Mouse (Mus musculus) CH12.LX (cell line): ENCODE measurements around the gene Hacl1. TPM values are rescaled to one million over a fixed set of nuclear protein-coding genes. Genes with fewer than 3 reads are reported as not detected.

Source experiments
- DNase-seq: peaks from one replicate; pipeline ENCODE4 v3.0.0-alpha.2; 2013; ENCODE audit errors: extremely low read depth
- H3K27ac ChIP-seq: 2 replicates; pipeline ENCODE4 v1.5.1; 2012; ENCODE audit warnings: low read depth, mild to moderate bottlenecking, control low read depth, moderate library complexity; ENCODE audit not compliant: insufficient read depth
- H3K27me3 ChIP-seq: replicated peaks from 2 replicates; pipeline ENCODE3; 2012; ENCODE audit warnings: inconsistent platforms
- H3K36me3 ChIP-seq, 2 experiments: replicated peaks in 1 of 2; 2 replicates each; pipeline versions ENCODE3 to v1.6.1; 2012; ENCODE audit warnings: inconsistent platforms in 1 of 2, low read length in 1 of 2, mild to moderate bottlenecking in 1 of 2, mixed read lengths in 1 of 2, moderate library complexity in 1 of 2; ENCODE audit not compliant: control insufficient read depth in 1 of 2, insufficient read depth in 1 of 2
- H3K4me1 ChIP-seq, 2 experiments: 2 replicates each; pipeline ENCODE4 v1.6.1; 2012; ENCODE audit warnings: inconsistent platforms in 1 of 2, moderate library complexity in 1 of 2; ENCODE audit not compliant: insufficient read depth in 2 of 2, control insufficient read depth in 1 of 2
- H3K4me2 ChIP-seq: 2 replicates; pipeline ENCODE4 v1.6.1; 2012; ENCODE audit warnings: low read depth, mild to moderate bottlenecking, control low read depth; ENCODE audit not compliant: poor library complexity, insufficient read depth, severe bottlenecking
- H3K4me3 ChIP-seq, 3 experiments: fragments of 150-350 bp in 1 of 3; sonication (generic) in 1 of 3; replicated peaks in 1 of 3; 2 replicates each; pipeline versions ENCODE3 to v1.5.1; 2011 to 2012; ENCODE audit warnings: low read depth in 2 of 3, low read length in 2 of 3, mild to moderate bottlenecking in 2 of 3, moderate library complexity in 2 of 3, control low read depth in 1 of 3, improper control_type of control experiment in 1 of 3, inconsistent platforms in 1 of 3, mixed read lengths in 1 of 3; ENCODE audit not compliant: poor library complexity in 1 of 3
- H3K79me2 ChIP-seq: replicated peaks from 2 replicates; pipeline ENCODE4 v1.6.1; 2012; ENCODE audit warnings: mild to moderate bottlenecking, moderate library complexity; ENCODE audit not compliant: control insufficient read depth, poor library complexity, insufficient read depth, severe bottlenecking; ENCODE audit errors: extremely low read depth
- H3K9ac ChIP-seq: 2 replicates; pipeline ENCODE4 v1.6.1; 2012; ENCODE audit warnings: low read depth, mild to moderate bottlenecking, control low read depth, moderate library complexity; ENCODE audit not compliant: insufficient read depth
- H3K9me3 ChIP-seq: replicated peaks from 2 replicates; pipeline ENCODE3; 2012; ENCODE audit warnings: low read length, inconsistent platforms, mixed read lengths
- BHLHE40 ChIP-seq: IDR thresholded peaks from 2 replicates; pipeline ENCODE4 v1.6.1; 2011; ENCODE audit warnings: mild to moderate bottlenecking, low read depth, low read length, improper control_type of control experiment
- CHD1 ChIP-seq: IDR thresholded peaks from 2 replicates; pipeline ENCODE4 v1.6.1; 2012; ENCODE audit warnings: low read depth, low read length, improper control_type of control experiment, inconsistent platforms
- CTCF ChIP-seq, 2 experiments: IDR thresholded peaks in 1 of 2; conservative IDR thresholded peaks in 1 of 2; 2 replicates each; pipeline ENCODE4 v1.5.1; 2011 to 2012; ENCODE audit warnings: low read depth in 2 of 2, low read length in 2 of 2, improper control_type of control experiment in 1 of 2, inconsistent platforms in 1 of 2, mild to moderate bottlenecking in 1 of 2, moderate library complexity in 1 of 2
- ETS1 ChIP-seq: conservative IDR thresholded peaks from 2 replicates; pipeline ENCODE4 v1.6.1; 2012; ENCODE audit warnings: low read depth, mild to moderate bottlenecking, inconsistent platforms, low read length, improper control_type of control experiment, moderate library complexity
- POLR2A ChIP-seq: IDR thresholded peaks from 2 replicates; pipeline ENCODE4 v1.6.1; 2011; ENCODE audit warnings: low read depth, mild to moderate bottlenecking, improper control_type of control experiment, low read length
- TBP ChIP-seq: conservative IDR thresholded peaks from 2 replicates; pipeline ENCODE4 v1.6.1; 2011; ENCODE audit warnings: low read depth, low read length, improper control_type of control experiment
- TCF12 ChIP-seq: IDR thresholded peaks from 2 replicates; pipeline ENCODE4 v1.6.1; 2014; ENCODE audit warnings: low read depth, mild to moderate bottlenecking, inconsistent platforms, low read length, improper control_type of control experiment
- UBTF ChIP-seq: IDR thresholded peaks from 2 replicates; pipeline ENCODE4 v1.6.1; 2012; ENCODE audit warnings: low read depth, mild to moderate bottlenecking, inconsistent platforms, low read length, improper control_type of control experiment, moderate library complexity
- USF1 ChIP-seq: IDR thresholded peaks from 2 replicates; pipeline ENCODE4 v1.6.1; 2014; ENCODE audit warnings: low read depth, mild to moderate bottlenecking, inconsistent platforms, low read length, improper control_type of control experiment
- USF2 ChIP-seq: conservative IDR thresholded peaks from 2 replicates; pipeline ENCODE4 v1.6.1; 2011; ENCODE audit warnings: low read depth, low read length, improper control_type of control experiment
- ZC3H11A ChIP-seq: IDR thresholded peaks from 2 replicates; pipeline ENCODE4 v1.6.1; 2012; ENCODE audit warnings: low read depth, mild to moderate bottlenecking, inconsistent platforms, low read length, improper control_type of control experiment
- ZNF384 ChIP-seq: IDR thresholded peaks from 2 replicates; pipeline ENCODE4 v1.6.1; 2012; ENCODE audit warnings: low read depth, low read length, improper control_type of control experiment, inconsistent platforms
- dilution Hi-C: fragments of 300-500 bp; cut with MboI; formaldehyde crosslinking; loops from 2 replicates; pipeline ENCODE4 v1.14.3; 2020; ENCODE audit warnings: low sequenced_read_pairs; ENCODE audit not compliant: extremely low pct_unique_long_range_greater_than_20kb, extremely low pct_ligation_motif_present
- in situ Hi-C: fragments of 300-500 bp; cut with MboI; formaldehyde crosslinking; loops from 3 replicates; pipeline ENCODE4 v1.14.3; 2019; ENCODE audit warnings: low sequenced_read_pairs, low pct_ligation_motif_present, low pct_unique_long_range_greater_than_20kb, mixed read lengths
- polyA plus RNA-seq: library from polyadenylated mRNA; unstranded; fragments of >175 nt; gene quantifications from 2 replicates; pipeline ENCODE4 v1.2.1, GENCODE M21; 2012; ENCODE audit warnings: low read depth; ENCODE audit not compliant: insufficient read length
- total RNA-seq, 2 experiments: library from RNA; depleted of rRNA; stranded (reverse); fragments of 300-350 nt in 1 of 2; fragments of >200 nt in 1 of 2; gene quantifications; 2 replicates each; pipeline ENCODE4 v1.2.3; 2012 to 2014

Hacl1 gene
- total and polyA plus RNA-seq, 3 experiments, result 13.6 to 22.6 (median 20.2) TPM

DNA sequence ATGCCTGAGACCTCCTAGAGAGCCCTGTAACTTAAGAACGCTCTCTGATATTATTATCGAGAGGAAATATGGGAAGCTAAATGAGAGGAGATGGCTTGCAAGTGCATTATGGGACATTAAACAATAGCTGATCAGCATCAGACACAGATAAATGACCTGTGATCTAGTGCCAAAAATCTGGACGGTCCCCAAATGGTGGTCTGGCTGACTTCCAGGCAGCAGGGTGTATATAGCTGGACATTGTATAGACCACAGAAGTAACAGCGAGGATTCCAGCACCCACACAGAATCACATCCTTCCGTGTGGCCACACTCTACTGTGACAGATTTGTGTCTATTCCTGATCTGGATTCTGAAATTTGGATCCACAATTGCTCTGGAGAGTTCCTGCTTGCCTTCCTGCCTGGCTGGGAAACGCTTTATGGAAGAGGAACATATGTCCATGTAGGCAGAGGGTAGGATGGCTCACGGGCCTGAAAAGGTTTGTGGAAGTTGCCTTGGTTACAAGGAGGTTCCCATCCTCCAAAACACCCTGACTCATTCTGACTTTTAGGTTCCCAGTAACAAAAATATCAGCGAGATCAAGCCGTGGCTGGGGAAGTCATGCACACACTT lies 68.4 kb downstream of the Hacl1 start:
- H3K27me3 ChIP-seq, result peaks cover 4% of the 10 kb centered on the region
- no peak for TF ChIP-seq ETS1
- no peak overlapping the region for H3K4me3 ChIP-seq
- no peaks in the 10 kb centered on the region for H3K9me3 ChIP-seq
- no peaks in the 10 kb centered on the region for H3K79me2 ChIP-seq
- in situ Hi-C loops (no loop called here), dilution Hi-C loops (no loop called here)
- H3K36me3 ChIP-seq, result no peaks in the 10 kb centered on the region
- no peak overlapping the region for H3K4me2 ChIP-seq
- no peak overlapping the region for H3K9ac ChIP-seq
- H3K27ac ChIP-seq, result no peak overlapping the region
- peaks cover 9 to 57% of the 10 kb centered on the region in 2 experiments; a peak in 3 of 4 replicates for H3K4me1 ChIP-seq
- no peak for DNase-seq

DNA sequence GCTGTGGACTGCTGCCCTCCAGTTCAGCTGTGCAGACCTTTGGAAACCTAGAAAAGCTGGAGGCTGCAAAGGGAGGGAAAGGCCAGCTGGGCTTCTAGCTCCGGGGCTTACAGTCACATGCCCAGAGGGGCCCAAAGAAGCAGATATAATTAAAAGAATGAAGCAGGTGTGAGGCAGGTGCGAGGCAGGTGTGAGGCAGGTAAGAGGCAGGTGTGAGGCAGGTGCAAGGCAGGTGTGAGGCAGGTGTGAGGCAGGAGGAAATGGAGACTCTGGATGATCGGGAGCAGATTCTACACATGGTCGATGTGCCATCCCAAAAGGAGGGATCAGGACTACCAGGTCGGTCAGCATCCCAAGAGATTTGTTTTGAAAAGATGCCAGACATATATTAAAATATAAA lies 69.7 kb downstream of the Hacl1 start:
- H3K36me3 ChIP-seq, result no peaks in the 10 kb centered on the region
- H3K27me3 ChIP-seq, result peaks cover 1% of the 10 kb centered on the region
- no peak for TF ChIP-seq POLR2A
- peak; percentile 38; the same call in 1 of the 2 replicates for TF ChIP-seq TCF12
- TF ChIP-seq, all 38 proteins: peak for 1
- Histone ChIP-seq H3K9me3 (no peaks in the 10 kb centered on the region), H3K79me2 (no peaks in the 10 kb centered on the region), H3K4me1 (peaks cover 9 to 55% of the 10 kb centered on the region in 2 experiments; a peak in 3 of 4 replicates), H3K9ac (no peak overlapping the region), H3K27ac (no peak overlapping the region), H3K4me2 (no peak overlapping the region), H3K4me3 (no peak overlapping the region)
- in situ Hi-C loops (no loop called here), dilution Hi-C loops (no loop called here)
- no peak for DNase-seq

DNA sequence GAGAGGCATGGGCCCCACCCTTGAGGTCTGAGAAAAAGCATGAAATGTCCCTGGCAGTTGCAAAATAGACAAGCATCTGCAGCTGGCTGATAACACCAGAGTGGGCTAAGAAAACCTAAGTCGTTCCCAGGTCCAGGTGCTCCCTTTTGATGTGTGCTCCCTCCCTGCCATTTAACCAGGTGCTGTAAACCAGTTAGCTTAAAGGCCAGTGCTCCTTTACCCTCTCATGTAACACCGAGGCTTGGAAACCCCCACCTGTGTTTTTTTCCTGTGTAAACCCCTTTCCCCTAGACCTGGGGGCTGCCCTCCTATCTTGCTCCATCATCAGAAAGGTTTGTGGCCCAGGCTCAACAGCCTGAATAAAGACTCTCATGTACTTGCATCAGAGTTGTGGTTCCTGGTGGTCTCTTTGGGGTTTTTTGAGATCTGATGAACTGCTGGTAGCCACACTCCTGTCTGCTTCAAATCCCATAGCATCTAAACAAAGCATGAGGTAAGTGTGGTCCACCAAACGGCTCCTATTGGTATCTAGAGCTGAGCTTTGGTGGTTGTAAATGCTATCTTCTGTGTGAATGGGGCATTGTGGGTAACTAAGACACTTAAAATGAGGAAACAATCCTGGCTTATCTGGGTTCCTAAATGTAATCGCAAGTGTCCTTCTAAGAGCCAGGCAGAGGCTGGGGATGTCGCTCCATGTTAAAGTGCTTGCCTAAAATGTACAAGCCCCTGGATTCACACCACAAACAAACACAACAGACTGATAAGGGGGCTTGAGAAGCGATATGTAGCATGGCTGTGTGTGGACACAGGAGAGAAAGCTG lies 70.7 kb downstream of the Hacl1 start:
- in situ Hi-C loops, result no loop called here
- Histone ChIP-seq H3K27me3 (no peaks in the 10 kb centered on the region), H3K4me2 (no peak overlapping the region), H3K9me3 (no peaks in the 10 kb centered on the region), H3K4me3 (no peak overlapping the region), H3K27ac (no peak overlapping the region), H3K36me3 (no peaks in the 10 kb centered on the region), H3K9ac (no peak overlapping the region), H3K79me2 (no peaks in the 10 kb centered on the region), H3K4me1 (peaks cover 9 to 51% of the 10 kb centered on the region in 2 experiments; a peak in 3 of 4 replicates)
- DNase-seq, result peak; percentile 43
- dilution Hi-C loops, result no loop called here
- no peak for TF ChIP-seq TBP
- no peak; the same call in 1 of the 2 replicates for TF ChIP-seq ETS1
- no peak for TF ChIP-seq ZNF384
- TF ChIP-seq ZC3H11A, result no peak
- no peak for TF ChIP-seq BHLHE40
- TF ChIP-seq USF2, result no peak
- TF ChIP-seq USF1, result no peak
- no peak for TF ChIP-seq CTCF (conservative IDR thresholded peaks at IDR 0.05 in 1 of 2, IDR thresholded peaks at IDR 0.05 in 1 of 2; ENCODE audit: low read depth in 2 of 2, low read length in 2 of 2)
- no peak for TF ChIP-seq CHD1
- TF ChIP-seq UBTF, result no peak
